Mouse (Mus musculus) liver, embryonic 14.5 days (tissue): ENCODE measurements around the gene Psma5.

Source experiments
- CTCF ChIP-seq: IDR thresholded peaks from 2 replicates; pipeline ENCODE4 v1.5.1; 2016; ENCODE audit warnings: antibody characterized with exemption, low read depth, control low read depth
- EP300 ChIP-seq: IDR thresholded peaks from 2 replicates; pipeline ENCODE4 v1.6.1; 2016; ENCODE audit warnings: antibody characterized with exemption, low read depth

DNA sequence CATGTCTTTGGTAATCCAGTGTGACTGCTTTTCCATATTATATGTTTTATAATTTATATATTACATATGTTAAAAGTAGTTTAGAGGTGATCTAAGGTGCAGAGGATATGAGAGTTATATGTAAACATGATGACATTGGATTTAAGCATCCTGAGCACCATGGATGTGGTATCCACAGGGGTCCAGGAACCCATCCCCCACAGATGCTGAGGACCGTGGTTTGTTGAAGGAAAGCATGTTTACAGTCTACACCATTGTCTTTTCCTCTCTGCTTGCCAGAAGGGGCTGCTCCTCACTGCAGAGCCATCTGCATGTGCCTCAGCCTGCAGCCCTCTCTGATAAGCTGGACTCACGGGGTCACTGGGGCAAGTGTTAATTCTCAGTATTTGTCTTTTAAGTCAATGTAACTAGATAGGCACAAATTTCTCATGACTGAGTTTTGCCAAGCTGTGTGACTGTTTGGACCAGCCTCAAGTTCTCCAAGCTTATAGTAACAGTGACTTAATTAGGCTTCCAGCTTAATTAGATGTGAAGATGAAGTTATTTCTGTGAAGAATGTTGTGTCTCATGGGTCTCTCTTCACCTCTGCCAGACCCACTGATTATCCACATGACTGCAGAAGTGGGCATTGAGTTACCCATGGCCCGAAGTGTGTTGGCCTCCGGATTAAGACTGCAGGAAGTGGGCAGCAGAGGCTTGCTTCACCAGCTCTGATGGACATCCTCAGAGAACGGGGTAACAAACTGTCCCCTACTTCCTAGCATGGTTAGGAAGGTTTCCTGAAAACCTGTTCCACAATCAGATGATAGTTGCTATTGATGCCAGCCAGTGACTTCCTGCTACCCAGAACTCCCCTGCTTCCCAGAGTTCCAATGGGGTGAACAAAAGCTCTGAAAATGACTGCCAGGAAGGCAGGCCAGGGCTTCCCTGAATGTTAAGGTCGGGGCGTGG, 41.2 kb downstream of the Psma5 start:
- no peak for TF ChIP-seq CTCF
- no peak for TF ChIP-seq EP300
